Mouse (Mus musculus): ENCODE results near the gene Fut2.

Gene Fut2

GRCm38 (mm10) chr7:45666161-45666560 lies at the start of gene Fut2:
Gene Fut2, minus strand, starts transcription at chr7:45666394.
- DNase-seq = no peak

GRCm38 (mm10) chr7:45715090-45715708 lies 49.0 kb upstream of the Fut2 start, which contains the start of gene Rpl18:
Gene Rpl18, plus strand, starts transcription at chr7:45715457.
- DNase-seq = peak; percentile 99

GRCm38 (mm10) chr7:45714630-45715089 lies 48.5 kb upstream of the Fut2 start:
- DNase-seq = no peak

GRCm38 (mm10) chr7:45713881-45714520 lies 47.8 kb upstream of the Fut2 start:
- DNase-seq = no peak

GRCm38 (mm10) chr7:45713396-45713795 lies 47.2 kb upstream of the Fut2 start:
- no peak for DNase-seq

GRCm38 (mm10) chr7:45712022-45712757 lies 46.0 kb upstream of the Fut2 start:
- no peak for DNase-seq

- DNase-seq = no peak
These were observed 45.3 kb upstream of the Fut2 start for GRCm38 (mm10) chr7:45711316-45712021.

GRCm38 (mm10) chr7:45710477-45711191 lies 44.4 kb upstream of the Fut2 start:
- no peak for DNase-seq

GRCm38 (mm10) chr7:45709677-45710355 lies 43.6 kb upstream of the Fut2 start:
- DNase-seq = no peak

GRCm38 (mm10) chr7:45709036-45709435 lies 42.8 kb upstream of the Fut2 start:
- no peak for DNase-seq

GRCm38 (mm10) chr7:45708221-45708761 lies 42.1 kb upstream of the Fut2 start:
- DNase-seq = no peak

GRCm38 (mm10) chr7:45707375-45707967 lies 41.3 kb upstream of the Fut2 start:
- peak; percentile 92 for DNase-seq

GRCm38 (mm10) chr7:45706721-45707241 lies 40.6 kb upstream of the Fut2 start:
- peak; percentile 85 for DNase-seq

GRCm38 (mm10) chr7:45705873-45706281 lies 39.7 kb upstream of the Fut2 start:
- peak; percentile 68 for DNase-seq

GRCm38 (mm10) chr7:45705443-45705864 lies 39.3 kb upstream of the Fut2 start:
- DNase-seq = no peak

- peak; percentile 92 for DNase-seq
These were observed 38.7 kb upstream of the Fut2 start, which contains the start of gene Dbp for GRCm38 (mm10) chr7:45704730-45705442. Gene Dbp, plus strand, starts transcription at chr7:45705088.

GRCm38 (mm10) chr7:45704046-45704559 lies 37.9 kb upstream of the Fut2 start:
- DNase-seq = peak; percentile 66

- no peak for DNase-seq
These were observed 37.4 kb upstream of the Fut2 start for GRCm38 (mm10) chr7:45703521-45704033.

- no peak for DNase-seq
These were observed 36.8 kb upstream of the Fut2 start for GRCm38 (mm10) chr7:45702809-45703520.

All from right cerebral cortex, postnatal 4 days (tissue).